Mouse (Mus musculus) testis, adult 2 months (tissue): ENCODE results near the gene Pcare. TPM values are rescaled to one million over a fixed set of nuclear protein-coding genes. Genes with fewer than 3 reads are reported as not detected.

Source experiments
- H3K27ac ChIP-seq: fragments of 200-500 bp; 2 replicates; pipeline ENCODE4 v1.5.1; 2012; ENCODE audit warnings: low read depth, low read length; ENCODE audit not compliant: control insufficient read depth, insufficient read depth
- H3K27me3 ChIP-seq: fragments of 200-500 bp; 2 replicates; pipeline ENCODE4 v1.6.1; 2012; ENCODE audit warnings: mild to moderate bottlenecking, low read length, moderate library complexity; ENCODE audit not compliant: control insufficient read depth, insufficient read depth
- H3K36me3 ChIP-seq: fragments of 200-500 bp; 2 replicates; pipeline ENCODE4 v1.6.1; 2012; ENCODE audit warnings: mild to moderate bottlenecking, low read length; ENCODE audit not compliant: control insufficient read depth, insufficient read depth
- H3K4me1 ChIP-seq: fragments of 200-500 bp; 2 replicates; pipeline ENCODE4 v1.6.1; 2012; ENCODE audit warnings: low read length; ENCODE audit not compliant: control insufficient read depth, insufficient read depth
- H3K4me3 ChIP-seq: fragments of 200-500 bp; 2 replicates; pipeline ENCODE4 v1.5.1; 2012; ENCODE audit warnings: low read depth, mild to moderate bottlenecking, low read length, moderate library complexity, mixed read lengths; ENCODE audit not compliant: control insufficient read depth
- CTCF ChIP-seq: fragments of 200-500 bp; IDR thresholded peaks from 2 replicates; pipeline ENCODE4 v1.5.1; 2012; ENCODE audit warnings: low read depth, mild to moderate bottlenecking, inconsistent platforms, low read length, moderate library complexity; ENCODE audit not compliant: control insufficient read depth, insufficient read depth, insufficient replicate concordance
- POLR2A ChIP-seq: fragments of 200-500 bp; IDR thresholded peaks from 2 replicates; pipeline ENCODE4 v1.6.1; 2012; ENCODE audit warnings: low read depth, mild to moderate bottlenecking, inconsistent platforms, low read length, moderate library complexity; ENCODE audit not compliant: control insufficient read depth
- polyA plus RNA-seq: library from polyadenylated mRNA; depleted of rRNA; stranded (reverse); fragments of >200 nt; gene quantifications from 2 replicates; pipeline ENCODE4 v1.2.3, GENCODE M21; 2012; rRNA removed

The Pcare gene
- 1.4 and 1.8 TPM in 2 replicates for polyA plus RNA-seq

DNA sequence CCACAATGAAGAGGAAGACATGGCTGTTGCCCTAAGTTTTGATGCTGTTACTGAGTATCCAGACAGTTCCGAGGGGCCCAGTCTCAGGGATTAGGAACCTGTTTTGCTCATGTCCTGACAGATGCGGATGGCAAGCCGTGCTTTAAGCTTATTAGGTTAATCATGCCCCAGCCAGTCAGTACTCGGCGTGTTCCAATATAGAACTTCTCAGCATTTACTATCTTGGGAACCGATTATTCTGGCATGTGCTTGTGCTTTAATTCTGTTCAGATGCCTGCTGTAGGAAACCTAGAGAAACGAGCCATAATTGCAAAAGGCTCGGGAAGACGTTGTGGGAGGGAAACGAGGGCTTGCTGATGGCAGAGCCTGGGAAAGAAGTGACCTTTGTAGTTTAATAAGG, at the start of gene Pcare:
Pcare (minus strand) TSS at position 64 of the 400 bp plus-strand sequence.
- Histone ChIP-seq H3K4me1 (peaks cover 17% of the 10 kb centered on the region), H3K36me3 (no peaks in the 10 kb centered on the region), H3K4me3 (no peak within 1 kb of the TSS), H3K27me3 (no peaks in the 10 kb centered on the region), H3K27ac (no peak within 1 kb of the TSS)
- no peak for TF ChIP-seq CTCF
- no peak for TF ChIP-seq POLR2A

DNA sequence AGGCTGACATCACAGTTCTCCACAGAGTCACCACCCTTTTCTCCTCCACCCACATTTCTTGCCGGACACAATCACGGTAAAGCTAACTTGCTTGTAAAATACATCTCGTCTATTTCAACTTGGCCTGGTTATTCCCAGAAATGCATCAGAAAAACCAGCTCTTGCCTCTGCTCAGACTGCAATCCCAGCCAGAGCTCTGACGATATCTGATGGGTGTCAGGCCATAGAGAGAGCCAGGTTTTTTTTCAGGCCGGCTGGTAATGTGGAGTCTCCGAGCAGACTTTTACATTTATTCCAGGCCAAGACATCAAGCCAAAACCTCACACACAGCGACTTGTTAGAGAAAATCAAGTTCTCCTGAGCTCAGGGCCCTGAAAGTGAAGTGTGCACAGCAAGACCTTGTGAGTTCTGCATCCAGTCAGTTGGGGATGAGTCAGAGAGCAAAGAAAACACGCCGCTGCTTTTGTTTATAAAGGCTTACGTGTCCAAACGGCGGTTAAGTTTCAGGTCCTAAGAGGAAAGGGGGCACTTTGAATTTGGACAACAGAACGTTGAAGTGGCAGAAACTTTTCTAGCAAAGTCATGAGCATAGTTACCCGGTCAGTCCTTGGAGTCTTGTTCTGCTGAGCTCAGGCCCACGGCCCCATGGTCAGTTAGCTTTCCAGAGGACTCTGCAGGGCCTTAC, 43.0 kb upstream of the Pcare start:
- Histone ChIP-seq H3K4me3 (no peak overlapping the region), H3K27ac (no peak overlapping the region; the same call in 1 of the 2 replicates), H3K36me3 (no peaks in the 10 kb centered on the region), H3K27me3 (no peaks in the 10 kb centered on the region), H3K4me1 (no peaks in the 10 kb centered on the region)
- no peak for TF ChIP-seq POLR2A
- no peak for TF ChIP-seq CTCF

- Histone ChIP-seq H3K36me3 (no peaks in the 10 kb centered on the region), H3K27me3 (no peaks in the 10 kb centered on the region), H3K27ac (no peak overlapping the region), H3K4me1 (no peaks in the 10 kb centered on the region), H3K4me3 (no peak overlapping the region)
- TF ChIP-seq CTCF (no peak), POLR2A (no peak)
Observed at GRCm38 (mm10) chr17:71791622-71792021, 38.9 kb upstream of the Pcare start.

DNA sequence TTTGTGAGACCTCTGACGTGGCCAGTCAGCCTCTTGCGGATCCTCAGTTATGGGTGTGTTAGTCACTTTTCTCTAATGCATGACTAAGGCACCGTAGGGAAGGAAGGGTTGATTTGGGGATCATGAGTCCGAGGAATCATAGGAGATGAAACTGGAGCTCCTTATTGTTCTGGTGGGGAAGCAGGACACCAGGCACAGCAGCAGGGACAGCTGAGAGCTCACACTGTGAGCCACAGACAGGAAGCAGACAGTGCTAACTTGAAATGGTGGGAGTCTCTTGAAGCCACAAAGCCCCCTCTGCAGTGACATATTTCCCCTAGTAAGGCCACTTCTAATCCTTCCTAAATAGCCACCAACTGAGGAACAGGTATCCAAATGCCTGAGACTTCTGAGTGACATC, 38.4 kb upstream of the Pcare start:
- no peak overlapping the region for H3K4me3 ChIP-seq
- H3K36me3 ChIP-seq: no peaks in the 10 kb centered on the region
- no peaks in the 10 kb centered on the region for H3K4me1 ChIP-seq
- no peak for TF ChIP-seq POLR2A
- H3K27me3 ChIP-seq: no peaks in the 10 kb centered on the region
- H3K27ac ChIP-seq: no peak overlapping the region

- H3K4me3 ChIP-seq: no peak overlapping the region
- TF ChIP-seq CTCF (no peak), POLR2A (no peak)
- no peaks in the 10 kb centered on the region for H3K36me3 ChIP-seq
- no peaks in the 10 kb centered on the region for H3K27me3 ChIP-seq
- H3K4me1 ChIP-seq: peaks cover 8% of the 10 kb centered on the region
- no peak overlapping the region for H3K27ac ChIP-seq
Observed at GRCm38 (mm10) chr17:71786456-71786855, 33.8 kb upstream of the Pcare start.

- Histone ChIP-seq H3K4me3 (peak overlapping the region; percentile 66; the same call in 1 of the 2 replicates), H3K36me3 (no peaks in the 10 kb centered on the region), H3K27ac (peak overlapping the region; percentile 57), H3K27me3 (no peaks in the 10 kb centered on the region), H3K4me1 (peaks cover 8% of the 10 kb centered on the region)
- TF ChIP-seq POLR2A (no peak), CTCF (no peak)
Observed at GRCm38 (mm10) chr17:71783366-71783735, 30.7 kb upstream of the Pcare start.

DNA sequence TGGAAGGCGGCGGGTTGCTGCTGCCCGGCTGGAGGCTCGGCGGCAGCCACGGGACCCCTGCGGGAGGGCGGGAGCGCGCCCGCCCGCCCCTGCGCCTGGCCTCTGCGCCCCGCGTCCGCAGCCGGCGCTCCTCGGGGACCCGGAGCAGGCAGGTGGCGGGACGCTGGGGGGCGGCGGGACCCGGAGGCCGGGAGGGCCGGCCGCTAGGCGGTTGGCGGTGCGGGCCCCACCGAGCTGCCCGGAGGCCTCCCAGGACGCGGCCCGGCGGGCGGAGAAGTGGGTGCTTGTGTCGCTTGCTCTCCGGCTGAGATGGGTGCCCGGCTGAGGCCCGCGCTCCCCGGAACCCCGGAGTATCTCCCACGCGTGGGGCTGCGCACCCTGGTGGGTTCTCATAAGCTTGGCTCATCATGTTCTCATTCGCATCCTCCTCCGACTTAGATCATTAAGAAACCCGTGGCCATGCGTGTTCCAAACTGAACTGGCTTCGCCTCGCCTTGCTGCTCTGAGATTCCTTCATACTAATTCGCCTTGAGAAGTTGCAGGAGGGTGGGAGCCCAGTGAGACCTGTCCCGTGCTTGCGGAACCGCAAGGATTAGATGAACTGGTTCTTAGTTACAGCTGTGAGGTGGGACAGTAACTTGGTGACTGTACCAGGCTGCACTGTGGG, 30.1 kb upstream of the Pcare start:
- Histone ChIP-seq H3K27ac (peak overlapping the region; percentile 57), H3K4me3 (peak overlapping the region; percentile 66), H3K36me3 (no peaks in the 10 kb centered on the region), H3K27me3 (no peaks in the 10 kb centered on the region), H3K4me1 (peaks cover 8% of the 10 kb centered on the region)
- TF ChIP-seq POLR2A: no peak
- no peak for TF ChIP-seq CTCF

DNA sequence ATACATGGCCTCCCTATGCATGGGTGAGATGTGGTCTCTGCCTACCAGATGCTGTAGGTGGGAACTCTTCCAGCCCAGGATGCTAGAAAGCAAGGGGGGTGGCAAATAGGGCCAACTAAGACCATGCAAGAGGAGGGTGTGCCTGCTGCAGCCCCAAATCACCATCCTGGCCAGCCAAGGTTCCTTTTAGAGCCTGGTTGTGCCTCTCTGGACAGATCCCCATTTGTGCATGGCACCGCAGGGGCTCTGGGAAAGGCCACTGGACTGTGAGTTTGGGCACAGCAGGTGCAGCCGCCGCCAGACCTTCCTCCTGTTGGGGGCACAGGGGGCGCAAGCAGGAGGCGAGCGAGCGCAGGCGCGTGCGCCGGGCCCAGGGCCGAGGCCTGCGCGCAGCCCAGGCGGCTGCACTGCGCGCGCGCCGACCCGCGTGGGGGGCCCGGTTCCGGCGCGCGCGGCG, 29.6 kb upstream of the Pcare start:
- H3K4me1 ChIP-seq: peaks cover 8% of the 10 kb centered on the region
- peak overlapping the region; percentile 66 for H3K4me3 ChIP-seq
- no peaks in the 10 kb centered on the region for H3K36me3 ChIP-seq
- H3K27ac ChIP-seq: no peak overlapping the region
- H3K27me3 ChIP-seq: no peaks in the 10 kb centered on the region
- TF ChIP-seq CTCF (no peak), POLR2A (no peak)
